8 mouse cellular contexts compared by ENCODE assay signal in genomic region chr16:90453197-90453596, GRCm38 (mm10).
A peak's percentile ranks its signal among the peaks of the same experiment; 100 is the strongest.
DNase-seq lines count a peak whose midpoint lies in the region.

No protein-coding gene starts in this region.

- peak; percentile 21 to 38 for DNase-seq in adrenal gland, adult (ENCODE audit: inconsistent age in 2 of 2, low spot score in 1 of 2)
- DNase-seq in adrenal gland, adult 8-10 months = no peak
- peak; percentile 23 to 53 for DNase-seq in urinary bladder, adult 18-20 months (ENCODE audit: low spot score in 2 of 2)
- no peak for DNase-seq in urinary bladder, adult 2 months (ENCODE audit: low spot score)
- peak; percentile 41 for DNase-seq in kidney, postnatal 14 days
- peak; percentile 19 for DNase-seq in ovary, postnatal 36 days (ENCODE audit: low spot score)
- DNase-seq in thymus, postnatal 25 days = no peak
- DNase-seq in layer of hippocampus, adult 11-12 months (ENCODE audit: low spot score) = no peak

Comparison
In these comparisons a context has a peak if more than half of its experiments do, and no peak if none do; other contexts are left out.
1. DNase-seq: peak in adrenal gland, adult (2 of 2), urinary bladder, adult 18-20 months (2 of 2), kidney, postnatal 14 days (single experiment) and ovary, postnatal 36 days (single experiment); none in adrenal gland, adult 8-10 months (single experiment), urinary bladder, adult 2 months (single experiment), thymus, postnatal 25 days (single experiment) and layer of hippocampus, adult 11-12 months (single experiment).